Mouse (Mus musculus) stomach, embryonic 15.5 days (tissue): ENCODE measurements around the gene Ppp3ca. TPM values are rescaled to one million over a fixed set of nuclear protein-coding genes. Genes with fewer than 3 reads are reported as not detected.
A peak's percentile ranks its signal among the peaks of the same experiment; 100 is the strongest.

Experiments
- ATAC-seq: fragments of 200-750 bp; cut with Nextera tagmentation; 2 replicates; pipeline ENCODE4 v1.8.0; 2017; ENCODE audit warnings: low read depth, moderate number of reproducible peaks, moderate TSS enrichment; ENCODE audit not compliant: insufficient read depth, low FRiP score
- H3K27ac ChIP-seq: fragments of 300-500 bp; sonication (generic); 2 replicates; pipeline ENCODE4 v1.5.1; 2015; ENCODE audit warnings: mild to moderate bottlenecking, inconsistent platforms
- H3K27me3 ChIP-seq: fragments of 300-500 bp; sonication (generic); replicated peaks from 2 replicates; pipeline ENCODE4 v1.6.1; 2015; ENCODE audit warnings: inconsistent platforms
- H3K36me3 ChIP-seq: fragments of 300-500 bp; sonication (generic); 2 replicates; pipeline ENCODE4 v1.6.1; 2015; ENCODE audit warnings: inconsistent platforms
- H3K4me1 ChIP-seq: fragments of 300-500 bp; sonication (generic); 2 replicates; pipeline ENCODE4 v1.6.1; 2015; ENCODE audit warnings: inconsistent platforms
- H3K4me2 ChIP-seq: fragments of 300-500 bp; sonication (generic); 2 replicates; pipeline ENCODE4 v1.6.1; 2015; ENCODE audit warnings: mild to moderate bottlenecking, inconsistent platforms
- H3K4me3 ChIP-seq: fragments of 300-500 bp; sonication (generic); replicated peaks from 2 replicates; pipeline ENCODE4 v1.5.1; 2015; ENCODE audit warnings: inconsistent platforms
- H3K9ac ChIP-seq: fragments of 300-500 bp; sonication (generic); 2 replicates; pipeline ENCODE4 v1.6.1; 2015; ENCODE audit warnings: inconsistent platforms
- H3K9me3 ChIP-seq: fragments of 300-500 bp; sonication (generic); 2 replicates; pipeline ENCODE4 v1.6.1; 2016; ENCODE audit warnings: inconsistent platforms
- WGBS: fragments of 180-500 bp; shearing (Covaris S2); methylation state at CpG from one replicate; pipeline ENCODE4 v1.1.7; 2015; 5-methylcytosine and 5-hydroxymethylcytosine counted together
- polyA plus RNA-seq: library from polyadenylated mRNA; unstranded; fragments of >200 nt; fragmentation: Nextera tagmentation; extraction: Ambion mirVana; gene quantifications from 2 replicates; pipeline ENCODE4 v1.2.1, GENCODE M21; 2015

The Ppp3ca gene
- polyA plus RNA-seq, 1 experiment from 2014 or later: 54.9 TPM

GRCm38 (mm10) chr3:136736021-136736420 lies 66.1 kb downstream of the Ppp3ca start:
- H3K9ac ChIP-seq: no peak overlapping the region
- no peaks in the 10 kb centered on the region for H3K9me3 ChIP-seq
- H3K4me3 ChIP-seq: no peak overlapping the region
- no peak for ATAC-seq
- H3K36me3 ChIP-seq: no peaks in the 10 kb centered on the region
- 48% methylated on average over 1 of the region's 1 CpGs for WGBS
- H3K27ac ChIP-seq: no peak overlapping the region
- H3K4me2 ChIP-seq: no peak overlapping the region
- H3K4me1 ChIP-seq: no peaks in the 10 kb centered on the region; the same call in 1 of the 2 replicates
- H3K27me3 ChIP-seq: no peaks in the 10 kb centered on the region

DNA sequence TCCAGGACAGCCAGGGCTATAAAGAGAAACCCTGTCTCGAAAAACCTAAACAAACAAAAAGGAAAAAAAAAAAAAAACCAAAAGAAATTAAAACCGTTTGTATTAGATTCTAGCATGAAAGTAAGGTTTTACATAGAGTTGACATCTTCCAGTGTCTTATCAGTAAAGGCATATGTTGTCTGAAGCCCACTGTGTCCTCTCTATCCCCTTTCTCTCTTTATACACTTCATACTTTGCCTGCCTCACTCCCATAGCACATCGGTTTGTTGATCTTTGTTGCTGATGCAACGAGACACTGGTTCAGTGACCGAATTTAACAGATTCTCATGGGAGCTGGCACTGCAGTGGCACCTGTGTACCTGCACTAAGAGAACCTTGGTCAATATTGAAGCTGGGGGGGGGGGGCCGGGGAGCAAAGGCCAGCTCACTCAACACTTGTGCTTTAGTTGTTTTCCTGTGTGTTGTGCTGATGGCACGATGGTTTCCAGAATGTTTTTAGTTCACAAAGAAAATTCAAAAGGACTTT lies 66.9 kb downstream of the Ppp3ca start:
- H3K4me3 ChIP-seq: no peak overlapping the region
- no peaks in the 10 kb centered on the region for H3K36me3 ChIP-seq
- H3K9me3 ChIP-seq: no peaks in the 10 kb centered on the region
- H3K9ac ChIP-seq: no peak overlapping the region
- no peaks in the 10 kb centered on the region; the same call in 1 of the 2 replicates for H3K4me1 ChIP-seq
- no peaks in the 10 kb centered on the region for H3K27me3 ChIP-seq
- H3K4me2 ChIP-seq: no peak overlapping the region
- H3K27ac ChIP-seq: no peak overlapping the region
- ATAC-seq: no peak; the same call in 1 of the 2 replicates
- WGBS: 72% methylated on average over 7 of the region's 7 CpGs

DNA sequence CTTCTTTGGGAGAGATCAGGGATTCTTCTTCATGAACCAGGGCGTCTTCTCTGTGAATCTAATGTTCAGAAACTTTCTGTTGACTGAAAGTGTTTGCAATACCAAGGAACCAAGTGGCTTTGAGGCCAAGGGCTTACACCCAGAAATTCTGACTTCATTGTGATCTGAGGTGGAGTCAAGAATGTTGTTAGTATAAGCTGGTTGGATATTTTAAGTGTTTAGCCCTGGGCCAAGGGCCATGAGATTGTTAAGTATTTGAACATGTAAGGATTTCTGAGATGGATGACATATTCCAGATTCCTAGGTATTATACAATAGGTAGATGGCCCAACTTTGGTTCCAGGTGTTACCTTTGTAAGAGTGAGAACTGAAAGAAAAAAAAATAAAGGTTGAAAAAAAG lies 68.5 kb downstream of the Ppp3ca start:
- WGBS: 70% methylated on average over 1 of the region's 1 CpGs
- H3K9ac ChIP-seq: no peak overlapping the region
- H3K4me2 ChIP-seq: no peak overlapping the region
- no peaks in the 10 kb centered on the region for H3K9me3 ChIP-seq
- H3K4me1 ChIP-seq: no peaks in the 10 kb centered on the region; the same call in 1 of the 2 replicates
- H3K27me3 ChIP-seq: no peaks in the 10 kb centered on the region
- no peaks in the 10 kb centered on the region for H3K36me3 ChIP-seq
- H3K27ac ChIP-seq: no peak overlapping the region; the same call in 1 of the 2 replicates
- no peak overlapping the region for H3K4me3 ChIP-seq
- no peak for ATAC-seq

GRCm38 (mm10) chr3:136738914-136739313 lies 69.0 kb downstream of the Ppp3ca start:
- Histone ChIP-seq H3K4me2 (no peak overlapping the region), H3K9me3 (no peaks in the 10 kb centered on the region), H3K9ac (no peak overlapping the region), H3K27ac (no peak overlapping the region), H3K4me3 (no peak overlapping the region), H3K4me1 (no peaks in the 10 kb centered on the region; the same call in 1 of the 2 replicates), H3K27me3 (no peaks in the 10 kb centered on the region), H3K36me3 (no peaks in the 10 kb centered on the region)
- 82% methylated on average over 5 of the region's 5 CpGs for WGBS
- ATAC-seq: no peak

GRCm38 (mm10) chr3:136741659-136742058 lies 71.7 kb downstream of the Ppp3ca start:
- H3K36me3 ChIP-seq: no peaks in the 10 kb centered on the region
- no peaks in the 10 kb centered on the region for H3K9me3 ChIP-seq
- ATAC-seq: no peak
- no peaks in the 10 kb centered on the region for H3K27me3 ChIP-seq
- no peak overlapping the region for H3K27ac ChIP-seq
- H3K4me3 ChIP-seq: no peak overlapping the region
- H3K4me1 ChIP-seq: no peaks in the 10 kb centered on the region; the same call in 1 of the 2 replicates
- 66% methylated on average over 5 of the region's 5 CpGs for WGBS
- H3K9ac ChIP-seq: no peak overlapping the region
- no peak overlapping the region for H3K4me2 ChIP-seq

GRCm38 (mm10) chr3:136742258-136743057 lies 72.5 kb downstream of the Ppp3ca start:
- Histone ChIP-seq H3K27ac (no peak overlapping the region), H3K9ac (no peak overlapping the region), H3K4me3 (no peak overlapping the region), H3K4me1 (no peaks in the 10 kb centered on the region), H3K4me2 (no peak overlapping the region), H3K36me3 (no peaks in the 10 kb centered on the region), H3K27me3 (no peaks in the 10 kb centered on the region), H3K9me3 (no peaks in the 10 kb centered on the region)
- WGBS: 75% methylated on average over 9 of the region's 9 CpGs
- no peak for ATAC-seq

GRCm38 (mm10) chr3:136744295-136744897 lies 74.5 kb downstream of the Ppp3ca start:
- Histone ChIP-seq H3K9me3 (no peaks in the 10 kb centered on the region), H3K27me3 (no peaks in the 10 kb centered on the region), H3K4me3 (no peak overlapping the region), H3K9ac (no peak overlapping the region), H3K27ac (no peak overlapping the region), H3K4me2 (no peak overlapping the region), H3K4me1 (no peaks in the 10 kb centered on the region), H3K36me3 (no peaks in the 10 kb centered on the region)
- WGBS: 68% methylated on average over 10 of the region's 10 CpGs
- ATAC-seq: peak; percentile 47

DNA sequence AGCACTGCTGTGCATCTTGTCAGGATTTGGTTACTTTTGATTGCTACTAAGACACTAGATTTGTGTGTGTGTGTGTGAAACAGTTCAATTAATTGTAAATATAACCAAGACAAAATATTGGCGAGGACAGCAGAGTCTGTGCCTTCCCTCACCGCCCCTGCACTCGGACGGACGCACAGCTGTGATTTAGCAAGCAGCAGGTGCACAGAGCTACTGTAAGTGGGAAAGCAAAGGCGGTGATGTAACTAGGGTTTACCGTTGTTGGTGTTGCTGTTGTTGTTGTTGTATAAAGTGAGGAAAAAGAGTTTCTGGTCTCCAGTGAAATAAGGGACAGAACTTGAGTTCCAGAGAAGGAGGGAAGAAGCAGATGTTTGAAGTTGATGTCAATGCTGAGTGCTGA lies 75.5 kb downstream of the Ppp3ca start:
- H3K4me1 ChIP-seq: no peaks in the 10 kb centered on the region
- 72% methylated on average over 7 of the region's 7 CpGs for WGBS
- no peak overlapping the region for H3K4me2 ChIP-seq
- no peak overlapping the region for H3K27ac ChIP-seq
- H3K36me3 ChIP-seq: no peaks in the 10 kb centered on the region
- no peak overlapping the region for H3K4me3 ChIP-seq
- no peak for ATAC-seq
- H3K9ac ChIP-seq: no peak overlapping the region
- no peaks in the 10 kb centered on the region for H3K9me3 ChIP-seq
- H3K27me3 ChIP-seq: no peaks in the 10 kb centered on the region

- no peak for ATAC-seq
- Histone ChIP-seq H3K27me3 (no peaks in the 10 kb centered on the region), H3K4me2 (no peak overlapping the region), H3K9ac (no peak overlapping the region), H3K4me3 (no peak overlapping the region), H3K9me3 (no peaks in the 10 kb centered on the region), H3K4me1 (no peaks in the 10 kb centered on the region), H3K27ac (no peak overlapping the region), H3K36me3 (no peaks in the 10 kb centered on the region)
- WGBS: 82% methylated on average over 6 of the region's 6 CpGs
Measured at GRCm38 (mm10) chr3:136748761-136749476, 79.0 kb downstream of the Ppp3ca start.

GRCm38 (mm10) chr3:136749477-136749797 lies 79.5 kb downstream of the Ppp3ca start:
- Histone ChIP-seq H3K9ac (no peak overlapping the region), H3K4me1 (no peaks in the 10 kb centered on the region), H3K27me3 (no peaks in the 10 kb centered on the region), H3K4me2 (no peak overlapping the region), H3K9me3 (no peaks in the 10 kb centered on the region), H3K27ac (no peak overlapping the region), H3K4me3 (no peak overlapping the region), H3K36me3 (no peaks in the 10 kb centered on the region)
- ATAC-seq: no peak

- Histone ChIP-seq H3K27ac (no peak overlapping the region), H3K9ac (no peak overlapping the region), H3K4me3 (no peak overlapping the region), H3K4me2 (no peak overlapping the region), H3K27me3 (no peaks in the 10 kb centered on the region), H3K36me3 (no peaks in the 10 kb centered on the region), H3K4me1 (no peaks in the 10 kb centered on the region), H3K9me3 (no peaks in the 10 kb centered on the region)
- WGBS: 65% methylated on average over 2 of the region's 2 CpGs
- ATAC-seq: no peak
Measured at GRCm38 (mm10) chr3:136749951-136750350, 80.0 kb downstream of the Ppp3ca start.
